Mouse (Mus musculus): ENCODE measurements at regions not wholly inside any gene's neighbourhood (a gene's known extent, or its start where the extent isn't known, plus 50 kb on each side); places are given as distances from the start of the nearest gene placed in this dataset.
A peak's percentile ranks its signal among the peaks of the same experiment; 100 is the strongest.

DNA sequence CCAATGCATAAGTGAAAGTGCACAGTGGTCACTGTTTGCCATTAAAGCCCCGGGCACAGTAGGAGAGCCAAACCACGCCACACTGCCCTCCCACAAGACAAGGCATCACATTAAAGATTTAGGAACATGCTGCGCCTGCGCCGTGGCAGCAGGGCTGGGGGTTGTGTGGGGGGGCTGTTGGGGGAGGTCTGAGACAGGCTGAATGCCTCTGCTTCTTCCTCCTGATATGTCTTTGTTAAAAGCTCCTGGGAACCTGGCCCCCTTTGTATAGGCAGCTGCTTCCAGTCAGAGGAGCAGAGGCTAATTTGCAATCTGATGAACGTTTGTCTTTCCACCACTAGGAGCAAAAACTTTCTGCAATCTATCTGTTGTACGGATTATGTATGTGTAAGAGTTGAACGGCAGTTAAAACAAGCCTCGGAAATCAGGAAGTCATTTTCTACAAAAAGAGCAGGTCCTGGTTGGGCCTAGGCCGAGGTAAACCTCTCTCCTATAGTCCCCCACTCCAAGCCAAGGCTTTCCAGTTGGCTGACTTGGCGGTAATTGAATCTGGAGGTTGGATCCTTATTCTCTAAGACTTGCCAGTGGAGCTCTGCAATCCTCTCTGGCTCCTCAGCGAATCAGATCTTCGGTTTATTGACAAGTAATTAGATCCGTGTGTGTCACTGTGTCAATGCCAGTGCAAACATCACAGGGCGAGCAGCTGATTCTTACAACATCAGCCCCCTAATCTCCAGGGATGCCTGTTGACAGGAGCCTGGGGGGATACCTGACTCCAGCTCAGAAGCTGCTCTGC, 173.3 kb upstream of the A230072I06Rik start:
- no peak overlapping the region for H3K4me3 ChIP-seq (ENCODE audit: insufficient read depth, low read depth, low read length)
- no peaks in the 10 kb centered on the region for H3K79me2 ChIP-seq (ENCODE audit: control insufficient read depth, insufficient read depth, low read length)
- WGBS: 49% methylated on average over 15 of the region's 15 CpGs
- H3K4me1 ChIP-seq (ENCODE audit: control insufficient read depth, insufficient read depth, low read length): no peaks in the 10 kb centered on the region
- peaks cover 7% of the 10 kb centered on the region for H3K27me3 ChIP-seq (ENCODE audit: control insufficient read depth, insufficient read depth, low read length)
- H3K36me3 ChIP-seq (ENCODE audit: control insufficient read depth, insufficient read depth, low read length): no peaks in the 10 kb centered on the region
- no peak overlapping the region for H3K9ac ChIP-seq (ENCODE audit: low read depth, low read length)
- no peak for DNase-seq (ENCODE audit: extremely low read depth, low read depth, low spot score)
- no peak for TF ChIP-seq CTCF (IDR thresholded peaks at IDR 0.05; ENCODE audit: low read depth, low read length)
- no peak for TF ChIP-seq POLR2A (IDR thresholded peaks at IDR 0.05; ENCODE audit: extremely low read depth, insufficient read depth, low read length)
- no peak overlapping the region for H3K27ac ChIP-seq (replicated peaks; ENCODE audit: insufficient read depth, low read depth, low read length)

DNA sequence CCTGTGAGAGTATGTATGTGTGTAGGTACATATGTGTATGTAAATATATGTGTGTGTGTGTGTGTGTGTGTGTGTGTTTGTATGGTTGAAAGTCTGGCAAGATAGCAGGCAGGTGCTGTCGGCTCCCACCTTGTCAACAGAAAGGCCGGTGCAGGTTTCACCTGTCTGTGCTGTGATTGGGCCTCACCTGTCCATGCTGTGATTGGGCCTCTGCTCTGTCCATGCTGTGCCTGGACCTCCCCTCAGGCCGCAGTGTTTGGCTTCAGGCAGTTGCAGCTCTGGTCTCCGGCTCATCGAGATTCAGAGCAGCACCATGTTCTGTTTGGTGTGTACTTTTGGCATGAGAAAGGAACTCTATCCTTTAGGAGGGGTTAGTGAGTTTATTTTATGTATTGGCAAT, 170.0 kb upstream of the A230072I06Rik start:
- Histone ChIP-seq H3K27me3 (ENCODE audit: control insufficient read depth, insufficient read depth, low read length) (0 out of 2 replicates have a peak, but pooled peaks cover 7% of the 10 kb centered on the region), H3K27ac (replicated peaks; ENCODE audit: insufficient read depth, low read depth, low read length) (no peak overlapping the region), H3K9ac (ENCODE audit: low read depth, low read length) (no peak overlapping the region), H3K36me3 (ENCODE audit: control insufficient read depth, insufficient read depth, low read length) (no peaks in the 10 kb centered on the region), H3K4me3 (ENCODE audit: insufficient read depth, low read depth, low read length) (no peak overlapping the region), H3K79me2 (ENCODE audit: control insufficient read depth, insufficient read depth, low read length) (no peaks in the 10 kb centered on the region), H3K4me1 (ENCODE audit: control insufficient read depth, insufficient read depth, low read length) (no peaks in the 10 kb centered on the region)
- WGBS: 39% methylated on average over 5 of the region's 5 CpGs
- TF ChIP-seq POLR2A (IDR thresholded peaks at IDR 0.05; ENCODE audit: extremely low read depth, insufficient read depth, low read length): no peak
- no peak for TF ChIP-seq CTCF (IDR thresholded peaks at IDR 0.05; ENCODE audit: low read depth, low read length)
- DNase-seq (ENCODE audit: extremely low read depth, low read depth, low spot score): no peak

GRCm38 (mm10) chr8:12111626-12112025, 167.0 kb upstream of the A230072I06Rik start:
- Histone ChIP-seq H3K27me3 (ENCODE audit: control insufficient read depth, insufficient read depth, low read length) (peaks cover 13% of the 10 kb centered on the region; the same call in 1 of the 2 replicates), H3K4me3 (ENCODE audit: insufficient read depth, low read depth, low read length) (no peak overlapping the region), H3K4me1 (ENCODE audit: control insufficient read depth, insufficient read depth, low read length) (no peaks in the 10 kb centered on the region), H3K79me2 (ENCODE audit: control insufficient read depth, insufficient read depth, low read length) (no peaks in the 10 kb centered on the region), H3K9ac (ENCODE audit: low read depth, low read length) (no peak overlapping the region), H3K36me3 (ENCODE audit: control insufficient read depth, insufficient read depth, low read length) (no peaks in the 10 kb centered on the region), H3K27ac (replicated peaks; ENCODE audit: insufficient read depth, low read depth, low read length) (no peak overlapping the region)
- WGBS: 67% methylated on average over 10 of the region's 10 CpGs
- TF ChIP-seq CTCF (IDR thresholded peaks at IDR 0.05; ENCODE audit: low read depth, low read length) (no peak), POLR2A (IDR thresholded peaks at IDR 0.05; ENCODE audit: extremely low read depth, insufficient read depth, low read length) (no peak)
- peak; percentile 7 for DNase-seq (ENCODE audit: extremely low read depth, low read depth, low spot score)

GRCm38 (mm10) chr8:12113023-12113422, 165.6 kb upstream of the A230072I06Rik start:
- Histone ChIP-seq H3K36me3 (ENCODE audit: control insufficient read depth, insufficient read depth, low read length) (no peaks in the 10 kb centered on the region), H3K4me1 (ENCODE audit: control insufficient read depth, insufficient read depth, low read length) (no peaks in the 10 kb centered on the region), H3K79me2 (ENCODE audit: control insufficient read depth, insufficient read depth, low read length) (no peaks in the 10 kb centered on the region), H3K27ac (replicated peaks; ENCODE audit: insufficient read depth, low read depth, low read length) (no peak overlapping the region), H3K9ac (ENCODE audit: low read depth, low read length) (no peak overlapping the region), H3K4me3 (ENCODE audit: insufficient read depth, low read depth, low read length) (no peak overlapping the region), H3K27me3 (ENCODE audit: control insufficient read depth, insufficient read depth, low read length) (peaks cover 14% of the 10 kb centered on the region; the same call in 1 of the 2 replicates)
- no peak for DNase-seq (ENCODE audit: extremely low read depth, low read depth, low spot score)
- TF ChIP-seq POLR2A (IDR thresholded peaks at IDR 0.05; ENCODE audit: extremely low read depth, insufficient read depth, low read length) (no peak), CTCF (IDR thresholded peaks at IDR 0.05; ENCODE audit: low read depth, low read length) (no peak)
- WGBS: 47% methylated on average over 8 of the region's 8 CpGs

GRCm38 (mm10) chr8:12126374-12127001, 152.1 kb upstream of the A230072I06Rik start:
- no peak overlapping the region for H3K9ac ChIP-seq (ENCODE audit: low read depth, low read length)
- no peaks in the 10 kb centered on the region for H3K4me1 ChIP-seq (ENCODE audit: control insufficient read depth, insufficient read depth, low read length)
- no peak overlapping the region for H3K27ac ChIP-seq (replicated peaks; ENCODE audit: insufficient read depth, low read depth, low read length)
- H3K79me2 ChIP-seq (ENCODE audit: control insufficient read depth, insufficient read depth, low read length): no peaks in the 10 kb centered on the region
- H3K27me3 ChIP-seq (ENCODE audit: control insufficient read depth, insufficient read depth, low read length): peaks cover 13% of the 10 kb centered on the region; the same call in 1 of the 2 replicates
- TF ChIP-seq POLR2A (IDR thresholded peaks at IDR 0.05; ENCODE audit: extremely low read depth, insufficient read depth, low read length) (no peak), CTCF (IDR thresholded peaks at IDR 0.05; ENCODE audit: low read depth, low read length) (no peak)
- no peaks in the 10 kb centered on the region for H3K36me3 ChIP-seq (ENCODE audit: control insufficient read depth, insufficient read depth, low read length)
- no peak for DNase-seq (ENCODE audit: extremely low read depth, low read depth, low spot score)
- H3K4me3 ChIP-seq (ENCODE audit: insufficient read depth, low read depth, low read length): no peak overlapping the region
- 68% methylated on average over 11 of the region's 11 CpGs for WGBS
